Mouse (Mus musculus) lung, adult 18-20 months (tissue): ENCODE results near the gene Irak4.
A peak's percentile ranks its signal among the peaks of the same experiment; 100 is the strongest.

ENCODE experiments used
- DNase-seq, 2 experiments: peaks; one replicate each; pipeline ENCODE4 v3.0.0; 2022; ENCODE audit warnings: mixed read lengths in 2 of 2

The Irak4 gene

DNA sequence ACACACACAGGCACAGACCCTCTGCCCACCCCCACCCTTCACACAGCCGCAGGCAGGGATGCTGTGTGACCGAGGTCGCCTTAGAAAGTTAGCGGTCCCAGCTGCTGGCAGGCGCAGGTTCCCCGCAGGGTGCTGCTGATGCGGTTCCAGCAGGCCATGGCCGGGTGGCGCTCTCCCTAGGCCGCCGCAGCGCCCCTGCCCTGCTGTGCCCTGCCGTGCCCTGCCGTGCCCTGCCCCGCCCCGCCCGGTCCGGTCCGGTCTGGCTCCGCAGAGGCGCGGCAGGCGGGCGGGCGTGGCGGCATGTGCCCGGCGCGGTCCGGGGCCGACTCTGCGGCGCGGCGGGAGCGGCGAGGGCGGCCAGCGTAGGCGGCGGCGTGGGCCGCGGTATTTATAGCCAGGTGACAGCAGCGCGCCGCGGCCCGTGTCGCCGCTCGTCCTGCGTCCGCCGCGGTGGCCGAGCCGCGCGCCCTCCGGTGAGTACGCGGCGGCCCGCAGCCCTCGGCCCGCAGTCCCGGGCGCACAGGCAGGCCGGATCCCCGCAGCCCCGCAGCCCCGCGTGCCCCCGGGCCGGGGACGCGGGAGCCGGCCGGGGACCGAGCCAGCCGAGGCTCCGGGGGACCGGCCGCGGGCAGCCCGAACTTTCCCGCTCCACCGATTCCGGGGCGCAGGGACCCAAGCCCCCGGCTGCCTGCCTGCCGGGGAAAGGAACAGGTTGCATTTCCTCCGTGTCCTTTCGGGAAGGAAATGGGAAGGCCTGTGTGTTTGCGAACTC is 85.6 kb downstream of the Irak4 start, which contains the start of gene Tmem117:
Gene Tmem117 (plus strand): TSS at position 403 of the 772 bp plus-strand sequence.
- DNase-seq = peak; percentile 40 to 49

DNA sequence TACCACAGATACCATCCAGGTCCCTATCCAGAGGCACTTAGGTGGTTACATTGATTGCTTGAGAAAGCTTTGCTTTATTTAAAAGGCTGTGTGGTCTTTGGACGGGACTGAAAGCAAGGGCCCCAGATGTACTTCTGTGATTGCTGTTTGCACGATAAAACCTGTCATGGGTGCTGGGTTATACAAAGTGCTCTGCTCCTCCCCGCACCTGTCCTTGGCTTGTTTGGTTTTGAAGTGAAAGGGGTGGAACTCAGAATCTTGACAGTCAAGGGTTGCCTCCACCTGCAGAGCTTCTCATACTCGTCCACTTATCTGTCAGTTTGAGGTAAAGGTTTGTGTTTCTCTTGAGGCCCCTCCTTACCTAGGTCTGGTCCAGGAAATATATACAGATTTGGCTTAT is 87.1 kb downstream of the Irak4 start:
- no peak for DNase-seq
